Mouse (Mus musculus) thymus, postnatal 14 days (tissue): ENCODE measurements at regions not wholly inside any gene's neighbourhood (a gene's known extent, or its start where the extent isn't known, plus 50 kb on each side); places are given as distances from the start of the nearest gene placed in this dataset.

Experiments
- DNase-seq: peaks from one replicate; pipeline ENCODE4 v3.0.0; 2021

GRCm38 (mm10) chr11:114425447-114425846, 242.9 kb upstream of the Rpl38 start:
- no peak for DNase-seq

GRCm38 (mm10) chr11:114423322-114423721, 245.0 kb upstream of the Rpl38 start:
- no peak for DNase-seq

GRCm38 (mm10) chr11:114419002-114419401, 249.3 kb upstream of the Rpl38 start:
- DNase-seq, result peak; percentile 8

- DNase-seq, result no peak
Observed at GRCm38 (mm10) chr11:114416168-114416567, 252.2 kb upstream of the Rpl38 start.

DNA sequence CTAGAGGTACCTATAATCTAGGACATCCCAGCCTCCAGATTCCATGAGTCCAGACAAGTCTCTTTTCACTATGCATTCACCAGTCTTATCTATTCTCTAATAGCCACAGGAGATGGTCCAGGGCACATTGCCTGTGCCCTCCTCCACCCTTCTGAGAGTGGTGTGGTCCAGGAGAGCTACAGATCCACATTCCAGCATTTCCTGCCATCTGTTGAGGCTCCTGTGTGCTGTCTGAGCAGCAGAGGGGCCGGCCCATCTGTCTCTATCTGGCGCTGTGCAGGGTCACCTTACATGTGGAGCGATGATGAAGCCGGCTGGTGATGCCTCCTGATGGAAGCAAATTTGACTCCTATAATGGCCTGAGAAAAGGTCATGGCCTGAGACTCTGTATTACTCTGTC, 263.9 kb upstream of the Rpl38 start:
- DNase-seq, result no peak

DNA sequence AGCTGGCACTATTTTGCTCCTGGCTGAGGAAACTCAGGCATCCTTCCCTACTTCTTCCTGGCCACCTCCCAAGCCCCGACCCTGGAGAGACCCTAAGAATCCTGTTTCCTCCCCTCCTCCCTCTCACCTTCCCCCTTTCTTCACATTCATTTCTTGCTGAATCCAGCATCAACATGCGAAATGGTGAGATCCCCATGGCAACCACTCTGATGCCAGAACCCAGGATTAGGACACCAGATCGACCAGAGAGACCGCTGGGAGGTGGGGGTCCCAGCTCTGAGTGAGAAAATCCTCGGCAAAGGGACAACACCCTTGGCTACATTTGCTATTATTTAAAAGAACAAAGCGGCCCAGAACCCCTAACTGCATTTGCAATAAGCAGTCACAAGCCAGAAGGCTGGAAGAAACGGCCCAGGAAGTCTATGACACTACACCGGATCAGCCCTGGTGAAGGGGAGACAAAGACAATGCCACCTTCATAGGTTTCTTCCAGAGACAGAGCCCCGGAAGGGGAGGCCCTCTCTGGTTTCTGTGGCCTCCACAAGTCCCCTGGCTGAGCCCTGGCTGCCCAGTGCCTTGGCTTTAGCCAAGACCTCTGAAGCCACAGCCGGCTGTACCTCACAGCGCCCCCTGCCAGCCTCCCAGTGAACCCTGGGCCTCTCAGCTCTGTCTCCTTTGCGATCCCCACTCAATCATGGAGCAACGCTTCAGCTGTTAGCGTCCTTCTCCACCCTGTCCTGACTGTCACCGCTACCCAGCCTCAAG, 265.6 kb upstream of the Rpl38 start:
- peak; percentile 5 for DNase-seq

DNA sequence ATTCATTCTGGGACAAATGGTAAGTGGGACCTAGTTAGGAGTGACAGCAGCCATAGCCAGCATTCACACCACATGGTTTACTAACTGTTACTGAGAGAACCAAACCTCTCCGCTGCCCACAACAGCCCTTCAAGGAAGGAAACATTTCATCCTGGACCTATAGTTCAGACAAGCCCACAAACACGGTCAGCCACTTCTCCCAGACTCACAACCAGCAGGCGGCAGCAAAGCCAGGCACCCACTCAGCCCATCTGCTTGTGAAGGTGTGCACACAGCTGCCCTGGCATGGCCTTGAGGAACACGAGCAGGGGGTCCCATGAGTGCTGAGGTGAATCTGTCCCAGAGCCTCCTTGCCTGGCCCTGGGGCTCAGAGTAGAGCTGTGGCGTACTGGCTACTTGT, 267.6 kb upstream of the Rpl38 start:
- DNase-seq, result peak; percentile 6

DNA sequence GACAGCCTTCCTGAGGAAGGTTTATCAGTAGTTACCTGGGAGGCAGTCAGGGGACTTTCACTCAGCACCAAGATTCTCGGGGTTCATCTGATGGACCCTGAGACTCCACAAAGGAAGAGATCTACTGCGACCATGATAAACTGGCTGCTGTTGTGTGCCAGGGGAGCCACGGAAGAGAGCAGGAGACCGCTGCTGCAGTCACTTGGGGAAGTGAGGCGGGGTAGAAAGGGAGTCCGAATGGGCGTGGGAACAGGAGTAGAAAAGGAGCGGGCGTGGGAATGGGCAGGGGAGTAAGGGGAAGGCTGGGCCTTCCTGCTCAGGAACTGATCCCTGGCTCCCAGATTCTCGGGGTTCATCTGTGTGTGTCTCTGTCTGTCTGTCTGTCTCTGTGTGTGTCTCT, 276.2 kb upstream of the Rpl38 start:
- no peak for DNase-seq

DNA sequence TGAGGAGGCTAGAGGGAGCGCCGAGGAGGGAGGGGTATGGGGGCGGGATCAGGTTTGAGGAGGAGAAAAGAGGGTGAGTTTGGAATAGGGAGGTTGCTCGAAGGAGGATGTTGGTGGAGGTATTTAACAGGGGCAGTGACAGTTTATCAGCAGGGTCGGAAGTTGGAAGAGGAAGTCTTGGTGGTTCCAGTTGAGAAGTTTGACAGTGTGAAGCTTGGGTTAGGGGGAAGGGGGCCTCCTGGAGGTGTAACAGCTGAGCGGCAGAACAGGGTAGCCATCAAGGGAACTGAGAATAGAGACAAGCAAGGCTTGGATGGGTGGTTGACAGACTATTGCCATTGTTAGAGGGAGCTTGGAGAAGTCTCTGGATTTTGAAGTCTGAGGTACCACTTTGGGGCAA, 276.8 kb upstream of the Rpl38 start:
- DNase-seq, result peak; percentile 13

DNA sequence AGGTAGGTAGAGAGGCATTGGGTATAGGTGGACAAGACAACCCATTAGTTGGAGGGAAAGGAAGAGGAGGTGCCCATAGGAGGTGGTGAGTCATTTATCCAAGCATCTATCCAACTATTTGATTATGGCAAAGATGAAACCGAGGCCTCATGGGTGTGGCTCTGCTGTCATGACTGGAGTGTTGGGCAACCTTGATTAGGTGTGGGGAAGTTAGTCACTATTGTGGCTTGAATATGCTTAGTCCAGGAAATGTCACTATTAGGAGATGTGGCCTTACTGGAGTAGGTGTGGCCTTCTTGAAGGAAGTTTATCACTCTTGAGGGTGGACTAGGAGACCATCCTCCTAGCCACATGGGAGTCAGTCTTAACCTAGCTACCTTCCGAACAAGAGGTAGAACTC, 281.2 kb upstream of the Rpl38 start:
- DNase-seq, result no peak

DNA sequence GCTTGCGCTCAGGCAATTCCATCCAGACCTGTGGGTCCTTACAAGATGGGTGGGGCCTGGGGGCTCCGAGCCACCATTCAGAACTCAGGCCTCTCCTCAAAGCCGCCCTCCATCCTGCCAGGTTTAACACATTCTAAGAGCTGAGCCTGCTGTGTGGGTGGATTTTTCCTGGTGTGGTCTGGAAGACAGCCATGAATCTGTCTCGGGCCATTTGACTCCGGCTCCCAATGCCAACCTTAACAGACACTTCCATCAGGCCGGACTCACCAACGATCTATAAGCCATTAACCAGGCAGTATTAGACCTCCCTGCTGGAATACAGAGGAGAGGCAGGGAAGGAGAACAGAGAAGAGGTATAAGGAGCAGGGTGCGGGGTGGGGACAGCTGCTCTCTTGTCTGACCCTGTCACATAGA, 288.9 kb upstream of the Rpl38 start:
- DNase-seq, result no peak

DNA sequence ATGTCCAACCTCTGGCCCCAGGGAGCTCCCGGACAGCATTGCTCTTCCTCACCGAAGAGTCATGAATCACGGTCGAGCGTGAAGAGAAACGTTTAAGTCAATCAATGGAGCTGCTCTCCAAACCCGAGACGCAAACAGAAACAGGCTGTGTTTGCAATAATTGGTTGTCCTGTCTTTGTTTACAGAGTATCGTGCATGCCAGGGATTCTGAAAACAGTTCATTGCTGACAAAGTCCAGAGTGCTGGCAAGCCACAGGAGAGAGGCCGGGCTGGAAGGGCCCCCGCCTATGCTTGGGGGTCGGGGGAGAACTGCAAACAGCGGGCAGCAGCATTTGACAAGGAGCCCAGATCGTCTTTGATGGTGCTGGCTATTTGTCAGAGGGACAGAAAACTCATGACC, 292.4 kb upstream of the Rpl38 start:
- DNase-seq, result no peak

DNA sequence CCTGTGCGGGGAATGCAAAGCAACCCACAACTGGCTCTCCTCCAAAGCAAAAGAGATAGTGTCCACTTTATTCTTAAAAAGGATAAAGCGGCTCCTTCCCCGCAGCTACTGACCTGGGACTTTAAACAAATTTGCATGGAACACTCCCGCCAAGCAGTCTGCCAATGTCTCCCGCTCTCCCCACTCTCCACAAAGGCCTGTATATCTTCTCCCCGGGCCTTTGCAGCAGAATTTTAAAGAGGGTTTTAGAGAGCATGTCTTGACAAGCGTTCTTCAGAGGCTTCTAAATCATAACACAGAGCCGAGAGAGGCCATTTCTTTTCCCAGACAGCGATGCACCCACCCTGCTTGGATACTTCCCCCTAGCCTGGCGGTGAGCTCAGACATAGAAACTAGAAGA, 297.6 kb upstream of the Rpl38 start:
- DNase-seq, result no peak

- DNase-seq, result no peak
Observed at GRCm38 (mm10) chr11:114367779-114368178, 300.5 kb upstream of the Rpl38 start.

DNA sequence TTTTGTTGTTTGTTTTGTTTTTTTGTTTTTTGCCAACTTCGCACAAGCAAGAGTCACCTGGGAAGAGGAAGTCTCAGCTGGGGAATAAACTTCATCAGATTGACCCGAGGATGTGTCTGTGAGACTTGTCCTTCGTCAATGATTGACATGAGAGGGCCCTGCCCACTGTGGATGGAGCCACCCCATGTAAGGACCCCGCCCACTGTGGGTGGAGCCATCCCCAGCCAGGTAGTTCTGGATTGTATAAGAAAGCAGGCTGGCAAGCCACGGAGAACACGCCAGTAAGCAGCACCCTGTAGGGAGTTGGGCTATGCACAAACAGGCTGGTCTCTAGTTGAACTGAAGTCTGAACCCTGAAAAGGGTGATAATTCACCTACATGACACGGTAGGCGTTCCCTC, 294.1 kb upstream of the Sdk2 start:
- DNase-seq, result peak; percentile 6

DNA sequence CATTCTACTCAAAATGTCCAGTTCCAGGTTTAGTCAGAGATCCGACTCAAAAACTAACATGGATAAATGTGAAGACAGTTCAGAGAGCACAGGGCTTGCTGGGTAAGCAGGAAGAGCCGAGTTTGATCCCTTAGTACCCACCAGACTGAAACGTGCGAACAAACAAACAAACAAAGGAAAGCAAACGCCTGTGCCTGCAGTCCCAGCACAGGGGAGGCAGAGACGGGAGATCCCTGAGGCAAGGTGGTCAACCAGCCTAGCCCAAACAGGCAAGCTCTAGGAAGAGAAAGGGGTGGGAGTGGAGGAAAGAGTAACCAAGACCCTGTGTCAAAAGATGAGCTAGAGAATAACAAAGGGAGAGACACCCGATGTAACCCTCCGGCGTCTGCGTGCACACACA, 293.5 kb upstream of the Sdk2 start:
- DNase-seq, result no peak

DNA sequence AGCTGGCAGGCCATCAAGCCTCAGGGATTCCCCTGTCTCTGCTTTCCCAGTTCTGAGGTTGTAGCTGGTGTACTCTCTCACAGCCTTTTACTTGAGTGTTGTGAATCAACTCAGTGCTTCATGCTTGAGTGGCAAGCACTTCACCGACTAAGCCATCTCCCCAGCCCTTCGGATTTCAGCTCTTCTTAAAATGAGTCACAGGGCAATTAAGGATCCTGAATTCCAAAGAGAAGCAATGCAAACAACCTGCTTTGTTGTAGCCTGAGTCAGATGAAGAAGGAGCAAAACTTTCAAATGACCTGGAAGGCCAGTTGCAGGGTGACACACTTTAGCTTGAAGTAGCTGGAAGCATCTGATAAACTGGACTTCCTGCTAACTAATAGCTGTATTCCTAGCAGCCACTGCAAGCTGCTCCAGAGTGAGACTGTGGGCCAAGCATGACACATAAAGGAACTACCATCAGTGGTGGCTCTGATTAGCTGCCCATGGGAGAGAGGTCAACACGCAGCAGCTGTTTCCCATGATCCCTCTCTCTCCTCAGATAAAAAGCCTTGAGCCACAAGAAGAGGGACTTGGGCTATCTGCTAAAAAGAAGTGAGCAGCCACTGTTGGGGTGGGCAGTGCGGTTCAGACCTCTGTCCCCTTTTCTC, 285.4 kb upstream of the Sdk2 start:
- DNase-seq, result no peak

DNA sequence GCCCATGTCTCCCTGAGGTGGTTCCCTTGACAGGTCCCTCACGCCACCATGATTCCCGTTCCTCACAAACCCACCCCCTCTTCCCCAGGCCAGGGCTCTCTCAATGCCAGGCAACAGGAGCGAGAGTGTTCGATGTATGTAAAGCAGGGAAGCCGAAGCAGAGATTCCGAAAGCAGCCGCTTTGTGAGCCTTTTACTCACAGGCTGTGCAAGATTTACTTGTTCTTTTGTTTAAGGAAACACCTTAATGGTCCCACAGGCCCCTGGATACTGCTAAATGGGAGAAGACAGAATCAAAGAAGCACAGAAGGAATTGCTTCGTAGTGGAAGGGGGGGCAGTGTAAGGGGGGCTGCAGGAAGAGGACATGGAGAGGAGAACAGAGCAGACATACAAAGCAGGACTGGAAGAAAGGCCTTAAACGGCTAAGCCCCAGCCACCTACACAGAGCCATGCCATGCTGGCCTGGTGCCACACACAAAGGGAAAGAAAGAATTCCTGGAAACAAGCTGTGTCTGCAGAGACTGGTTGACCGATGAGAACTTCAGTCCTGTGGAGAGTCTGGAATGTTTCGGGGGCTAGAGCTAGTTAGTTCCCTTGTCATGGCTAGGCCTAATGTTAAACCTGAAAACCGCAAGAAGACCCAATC, 270.1 kb upstream of the Sdk2 start:
- DNase-seq, result no peak

DNA sequence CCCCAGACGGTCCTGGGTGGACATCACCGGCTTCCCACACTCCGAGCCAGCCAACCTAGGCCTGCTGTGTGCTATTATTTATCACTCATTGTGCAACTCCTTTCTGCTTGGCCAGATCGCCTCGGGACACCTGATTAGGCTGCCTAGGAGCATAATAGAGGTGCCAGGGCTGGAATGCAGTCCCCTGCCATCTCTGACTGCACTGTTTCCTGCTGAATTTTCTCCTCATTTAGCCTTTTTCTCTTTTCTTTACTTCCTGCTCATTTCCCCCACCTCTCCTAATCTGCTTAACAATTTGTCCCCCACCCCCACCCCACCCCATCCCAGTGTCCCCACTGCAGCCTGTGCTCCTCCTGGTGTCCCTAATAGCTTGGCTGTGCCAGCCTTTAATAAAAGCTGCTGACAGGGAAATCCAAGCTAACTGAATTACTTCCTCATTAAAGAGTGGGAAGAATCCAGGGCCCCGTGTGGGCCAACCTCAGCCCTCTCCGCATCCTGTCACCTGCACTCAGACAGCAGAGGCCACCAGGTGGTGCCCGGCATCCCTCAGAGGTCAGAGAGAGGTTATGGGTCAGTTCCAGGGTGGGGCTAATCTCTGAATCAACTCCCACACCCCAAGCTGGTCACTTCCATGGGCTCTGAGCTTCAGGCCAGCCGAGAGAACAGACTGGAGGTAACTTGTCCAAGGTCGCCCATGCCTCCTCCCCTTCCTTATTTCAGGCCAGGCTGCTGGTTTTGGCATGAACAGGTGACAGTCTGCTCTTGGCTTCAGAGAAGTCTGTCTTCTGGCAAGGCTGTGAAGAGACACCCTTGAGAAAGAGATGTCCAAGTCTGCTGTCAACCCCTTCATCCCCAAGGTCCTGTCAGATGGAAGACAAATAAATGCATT, 269.3 kb upstream of the Sdk2 start:
- DNase-seq, result no peak

GRCm38 (mm10) chr11:114331579-114332150, 264.8 kb upstream of the Sdk2 start:
- no peak for DNase-seq

- DNase-seq, result no peak
Observed at GRCm38 (mm10) chr11:114330316-114330715, 263.5 kb upstream of the Sdk2 start.

GRCm38 (mm10) chr11:114322627-114323026, 255.8 kb upstream of the Sdk2 start:
- peak; percentile 10 for DNase-seq

DNA sequence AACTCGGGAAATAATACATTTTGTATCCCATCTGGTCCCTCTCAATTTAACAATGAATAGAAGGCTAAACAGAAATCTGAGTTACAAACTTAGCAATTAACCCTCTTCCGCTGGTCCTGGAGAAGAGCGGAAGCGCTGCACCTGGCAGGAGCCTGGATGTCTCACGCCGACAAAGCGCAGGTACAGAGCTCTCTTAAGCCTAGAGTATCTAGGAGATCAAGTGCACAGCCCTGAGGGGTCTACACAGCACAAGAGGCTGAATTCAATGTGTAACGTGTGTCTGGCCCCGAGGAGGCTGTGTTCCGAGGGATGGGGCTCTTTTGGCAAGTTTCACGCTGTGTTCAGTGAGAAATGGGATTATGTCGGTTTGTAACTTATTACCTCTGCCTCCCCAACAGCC, 255.1 kb upstream of the Sdk2 start:
- DNase-seq, result peak; percentile 41
